Mouse (Mus musculus) thymus, adult 2 months (tissue): ENCODE data around the gene Spata13.

ENCODE experiments used
- CTCF ChIP-seq: fragments of 200-500 bp; IDR thresholded peaks from 2 replicates; pipeline ENCODE4 v1.5.1; 2012; ENCODE audit warnings: mild to moderate bottlenecking, control low read depth, low read length, moderate library complexity, borderline replicate concordance; ENCODE audit not compliant: control insufficient read depth, poor library complexity, insufficient read depth; ENCODE audit errors: extremely low read depth
- POLR2A ChIP-seq: fragments of 200-500 bp; IDR thresholded peaks from 2 replicates; pipeline ENCODE4 v1.6.1; 2012; ENCODE audit warnings: mild to moderate bottlenecking, low read length, control low read depth, moderate library complexity; ENCODE audit not compliant: control insufficient read depth, poor library complexity, insufficient read depth; ENCODE audit errors: extremely low read depth

GRCm38 (mm10) chr14:60739616-60740015 is 105.8 kb downstream of the Spata13 start:
- TF ChIP-seq CTCF (no peak), POLR2A (no peak)
